Mouse (Mus musculus): ENCODE results near the gene Gm10190. TPM values are rescaled to one million over a fixed set of nuclear protein-coding genes. Genes with fewer than 3 reads are reported as not detected.
"Not testable (repeated sequence)": the region's sequence is repeated elsewhere in the genome, so short reads cannot be mapped to it uniquely, and the experiment has no call there.

Gene Gm10190
- polyA plus RNA-seq (2016; fragmentation: Nextera tagmentation; extraction: Ambion mirVana), result 0.89 TPM in 1 of 2 replicates, not detected in the other

DNA sequence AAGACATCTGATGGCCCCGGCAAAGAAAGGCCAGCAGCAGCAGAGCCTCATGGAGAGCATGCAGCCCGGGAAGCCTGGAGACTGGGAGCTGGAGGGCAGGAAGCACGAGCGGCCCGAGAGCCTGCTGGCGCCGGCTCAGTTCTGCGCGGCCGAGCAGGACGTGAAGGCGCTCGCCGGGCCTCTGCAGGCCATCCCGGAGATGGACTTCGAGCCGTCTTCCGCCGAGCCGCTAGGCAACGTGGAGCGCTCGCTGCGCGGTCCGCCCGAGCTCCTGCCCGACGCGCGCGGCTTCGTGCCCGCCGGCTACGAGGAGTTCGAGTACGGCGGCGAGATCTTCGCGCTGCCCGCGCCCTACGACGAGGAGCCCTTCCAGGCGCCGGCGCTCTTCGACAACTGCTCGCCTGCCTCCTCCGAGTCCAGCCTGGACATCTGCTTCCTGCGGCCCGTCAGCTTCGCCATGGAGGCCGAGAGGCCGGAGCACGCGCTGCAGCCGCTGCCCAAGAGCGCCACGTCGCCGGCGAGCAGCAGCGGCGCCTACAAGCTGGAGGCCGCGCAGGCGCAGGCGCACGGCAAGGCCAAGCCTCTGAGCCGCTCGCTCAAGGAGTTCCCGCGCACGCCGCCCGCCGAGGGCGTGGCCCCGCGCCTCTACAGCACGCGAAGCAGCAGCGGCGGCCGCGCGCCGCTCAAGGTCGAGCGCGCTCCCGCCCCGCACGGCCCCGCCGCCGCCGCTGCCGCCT is at the start of gene Gm10190:
Gene Gm10190 (minus strand): TSS at position 553 of the 737 bp plus-strand sequence.
- H3K4me3 ChIP-seq, result peak within 1 kb of the TSS; percentile 67
- H3K4me1 ChIP-seq, result peaks cover 13% of the 10 kb centered on the region
- no peaks in the 10 kb centered on the region for H3K9me3 ChIP-seq
- peak within 1 kb of the TSS; percentile 93 for H3K27ac ChIP-seq
- 5% methylated on average over 102 of the region's 102 CpGs for WGBS
- DNase-seq (ENCODE audit: low spot score), result peak; percentile 92
- peaks cover 32% of the 10 kb centered on the region for H3K27me3 ChIP-seq (ENCODE audit: insufficient read depth, poor library complexity, severe bottlenecking)
- H3K36me3 ChIP-seq, result no peaks in the 10 kb centered on the region

DNA sequence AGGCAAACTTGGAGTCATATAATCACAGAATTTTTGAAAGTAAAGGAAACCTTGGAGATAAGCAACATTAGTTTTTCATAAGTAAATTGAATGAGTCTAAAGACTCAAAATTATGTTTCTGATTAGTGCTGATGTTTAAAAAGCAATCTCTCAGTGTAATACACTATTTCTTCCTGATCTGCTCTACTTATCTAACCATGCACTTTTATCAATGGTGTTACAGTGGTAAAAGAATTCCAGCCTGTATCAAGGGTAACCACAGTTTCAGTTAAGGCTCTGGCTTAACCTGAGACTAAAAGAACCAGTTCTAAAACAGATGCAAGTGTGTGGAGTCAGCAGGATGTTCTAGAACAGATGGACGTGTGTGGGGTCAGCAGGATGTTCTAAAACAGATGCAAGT is 47.7 kb upstream of the Gm10190 start:
- Histone ChIP-seq H3K9me3 (no peaks in the 10 kb centered on the region), H3K36me3 (peaks cover 44% of the 10 kb centered on the region), H3K4me3 (no peak overlapping the region), H3K27me3 (ENCODE audit: insufficient read depth, poor library complexity, severe bottlenecking) (no peaks in the 10 kb centered on the region), H3K4me1 (0 out of 2 replicates have a peak, but pooled peaks cover 4% of the 10 kb centered on the region), H3K27ac (no peak overlapping the region)
- DNase-seq (ENCODE audit: low spot score), result no peak
- 98% methylated on average over 1 of the region's 1 CpGs for WGBS

GRCm38 (mm10) chr17:80418572-80419210 is 45.4 kb upstream of the Gm10190 start:
- Histone ChIP-seq H3K9me3 (no peaks in the 10 kb centered on the region), H3K4me3 (no peak overlapping the region), H3K27ac (no peak overlapping the region), H3K36me3 (peaks cover 57% of the 10 kb centered on the region), H3K27me3 (ENCODE audit: insufficient read depth, poor library complexity, severe bottlenecking) (no peaks in the 10 kb centered on the region), H3K4me1 (no peaks in the 10 kb centered on the region)
- WGBS, result 86% methylated on average over 10 of the region's 10 CpGs
- DNase-seq (ENCODE audit: low spot score), result no peak

DNA sequence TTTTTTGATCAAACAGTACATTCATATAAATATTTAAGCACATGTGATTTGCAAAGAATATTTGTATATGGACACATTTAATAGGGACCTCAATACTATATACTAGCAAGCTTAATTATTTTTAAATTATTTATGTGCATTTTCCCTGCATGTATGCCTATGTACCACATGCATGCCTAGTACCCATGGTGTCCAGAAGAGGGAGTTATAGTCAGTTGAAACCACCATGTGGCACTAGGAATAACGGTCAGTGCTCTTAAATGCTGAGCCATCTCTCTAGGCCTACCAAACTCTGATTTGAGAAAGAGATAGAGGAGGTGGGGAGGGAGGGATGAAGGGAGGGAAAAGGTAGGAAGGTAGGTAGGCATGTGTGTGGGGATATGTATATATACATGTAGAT is 37.8 kb upstream of the Gm10190 start:
- no peak overlapping the region for H3K4me3 ChIP-seq
- H3K27ac ChIP-seq, result no peak overlapping the region
- no peak for DNase-seq (ENCODE audit: low spot score)
- no peaks in the 10 kb centered on the region for H3K4me1 ChIP-seq
- no peaks in the 10 kb centered on the region for H3K9me3 ChIP-seq
- peaks cover 76% of the 10 kb centered on the region for H3K36me3 ChIP-seq
- H3K27me3 ChIP-seq (ENCODE audit: insufficient read depth, poor library complexity, severe bottlenecking), result no peaks in the 10 kb centered on the region
- 73% methylated on average over 1 of the region's 1 CpGs for WGBS

- peaks cover 31% of the 10 kb centered on the region for H3K36me3 ChIP-seq
- H3K4me1 ChIP-seq, result no peaks in the 10 kb centered on the region
- 93% methylated on average over 7 of the region's 7 CpGs for WGBS
- H3K4me3 ChIP-seq, result no peak overlapping the region
- no peaks in the 10 kb centered on the region for H3K9me3 ChIP-seq
- no peak overlapping the region for H3K27ac ChIP-seq
- no peaks in the 10 kb centered on the region for H3K27me3 ChIP-seq (ENCODE audit: insufficient read depth, poor library complexity, severe bottlenecking)
- no peak for DNase-seq (ENCODE audit: low spot score)
Measured at GRCm38 (mm10) chr17:80398243-80398642, 24.9 kb upstream of the Gm10190 start.

DNA sequence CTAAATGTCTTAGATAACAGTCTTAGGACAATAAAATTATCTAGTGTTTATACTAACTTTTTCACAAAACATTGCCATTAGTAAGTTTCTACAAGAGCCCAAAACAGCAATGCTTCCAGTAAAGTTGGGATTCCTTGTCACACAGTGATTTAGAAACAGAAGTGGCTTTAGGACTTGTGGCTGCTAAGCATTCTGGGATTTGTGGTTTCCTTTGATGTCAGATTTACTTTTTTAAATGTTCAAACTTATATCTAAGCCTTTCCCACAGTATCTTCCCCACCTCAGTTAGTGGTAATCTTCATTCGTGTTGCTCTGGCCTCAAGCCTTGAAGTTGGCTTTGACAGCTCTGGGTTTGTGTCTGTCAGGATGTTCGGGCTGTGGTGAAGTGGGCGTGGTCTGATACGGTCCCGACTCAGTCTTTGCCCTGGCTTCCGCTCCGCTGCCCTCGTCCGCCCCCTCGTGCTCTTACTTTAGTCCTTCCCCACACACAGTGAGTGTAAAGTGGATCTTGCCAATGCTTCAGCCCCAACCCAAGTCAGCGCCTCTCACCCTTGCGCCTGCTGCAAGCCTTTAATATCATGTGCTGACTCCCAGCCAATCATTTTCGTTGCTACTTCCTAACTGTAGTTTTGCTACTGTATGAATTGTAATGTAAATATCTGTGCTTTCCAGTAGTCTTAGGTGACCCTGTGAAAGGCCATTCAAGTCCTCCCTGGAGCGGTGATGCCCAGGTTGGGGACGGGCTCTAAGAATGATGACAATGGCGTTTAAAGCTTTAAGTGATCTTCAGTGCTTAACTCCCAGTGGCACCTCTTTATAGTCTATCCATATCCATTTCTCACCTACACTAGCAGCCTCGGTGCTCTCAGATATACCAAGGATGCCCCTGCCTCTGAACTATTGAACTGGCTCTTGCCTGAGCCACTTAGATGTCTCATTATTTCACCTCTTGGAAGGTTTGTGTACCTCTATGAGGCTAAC is 18.4 kb upstream of the Gm10190 start:
- Histone ChIP-seq H3K27me3 (ENCODE audit: insufficient read depth, poor library complexity, severe bottlenecking) (no peaks in the 10 kb centered on the region), H3K4me1 (0 out of 2 replicates have a peak, but pooled peaks cover 4% of the 10 kb centered on the region), H3K4me3 (peak overlapping the region; percentile 57), H3K36me3 (no peaks in the 10 kb centered on the region), H3K9me3 (no peaks in the 10 kb centered on the region), H3K27ac (0 out of 2 replicates have a peak overlapping the region, but pooled peaks have one; percentile 22)
- 12% methylated on average over 17 of the region's 17 CpGs for WGBS
- peak; percentile 89 for DNase-seq (ENCODE audit: low spot score)

- H3K36me3 ChIP-seq, result no peaks in the 10 kb centered on the region
- no peaks in the 10 kb centered on the region for H3K27me3 ChIP-seq (ENCODE audit: insufficient read depth, poor library complexity, severe bottlenecking)
- H3K4me3 ChIP-seq, result no peak overlapping the region
- 0 out of 2 replicates have a peak, but pooled peaks cover 4% of the 10 kb centered on the region for H3K4me1 ChIP-seq
- H3K27ac ChIP-seq, result no peak overlapping the region
- 54% methylated on average over 10 of the region's 10 CpGs for WGBS
- DNase-seq (ENCODE audit: low spot score), result no peak
- H3K9me3 ChIP-seq, result no peaks in the 10 kb centered on the region
Measured at GRCm38 (mm10) chr17:80390024-80390423, 16.7 kb upstream of the Gm10190 start.

DNA sequence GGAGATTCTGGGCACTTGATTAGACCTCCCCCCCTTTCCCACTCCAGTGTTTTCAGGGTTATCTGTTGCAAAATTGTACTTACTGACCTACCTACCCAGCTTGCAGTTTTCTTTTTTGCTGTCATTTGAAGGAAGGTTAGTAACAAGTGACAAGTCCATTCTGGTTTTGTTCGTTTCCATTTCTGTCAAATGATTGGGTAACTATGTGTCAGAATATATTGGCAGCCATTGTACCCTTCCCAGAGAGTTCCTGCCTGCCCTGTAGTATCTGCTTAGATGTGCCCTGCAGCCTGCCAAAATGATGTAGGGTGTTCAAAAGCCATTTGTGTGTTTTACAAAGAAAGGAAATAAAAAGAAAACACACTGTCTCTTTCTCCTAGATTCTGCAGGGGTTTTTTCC is 12.3 kb upstream of the Gm10190 start:
- Histone ChIP-seq H3K4me1 (no peaks in the 10 kb centered on the region), H3K4me3 (no peak overlapping the region), H3K36me3 (no peaks in the 10 kb centered on the region), H3K27ac (no peak overlapping the region), H3K9me3 (no peaks in the 10 kb centered on the region), H3K27me3 (ENCODE audit: insufficient read depth, poor library complexity, severe bottlenecking) (no peaks in the 10 kb centered on the region)
- DNase-seq (ENCODE audit: low spot score), result no peak
- 57% methylated on average over 1 of the region's 1 CpGs for WGBS

DNA sequence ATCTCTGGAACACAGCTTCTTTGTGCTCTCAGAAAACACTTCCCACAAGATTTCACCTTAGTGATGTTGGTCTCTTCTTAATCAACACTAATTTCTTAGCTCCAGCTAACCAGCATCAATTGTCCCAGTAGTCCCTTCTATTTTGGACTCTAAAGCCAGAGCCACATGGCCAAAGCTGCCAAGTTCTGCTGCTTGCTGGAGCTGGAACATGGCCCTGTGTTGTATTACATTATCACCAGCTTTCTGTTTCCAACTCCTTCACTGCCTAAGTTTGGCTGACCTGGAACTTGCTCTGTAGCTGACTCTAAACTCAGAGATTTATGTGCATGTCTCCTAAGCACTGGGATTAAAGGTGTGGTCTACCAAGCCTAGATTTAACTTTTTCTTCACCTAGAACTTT is 5.0 kb upstream of the Gm10190 start:
- not testable (repeated sequence) for DNase-seq (ENCODE audit: low spot score); H3K4me3 ChIP-seq; H3K36me3 ChIP-seq; H3K9me3 ChIP-seq; H3K4me1 ChIP-seq; H3K27ac ChIP-seq
- H3K27me3 ChIP-seq (ENCODE audit: insufficient read depth, poor library complexity, severe bottlenecking), result peaks cover 20% of the 10 kb centered on the region

- DNase-seq (ENCODE audit: low spot score), result no peak
- 22% methylated on average over 29 of the region's 29 CpGs for WGBS
- H3K27me3 ChIP-seq (ENCODE audit: insufficient read depth, poor library complexity, severe bottlenecking), result peaks cover 35% of the 10 kb centered on the region
- H3K36me3 ChIP-seq, result no peaks in the 10 kb centered on the region
- H3K27ac ChIP-seq, result peak overlapping the region; percentile 93
- no peaks in the 10 kb centered on the region for H3K9me3 ChIP-seq
- H3K4me1 ChIP-seq, result peaks cover 13% of the 10 kb centered on the region
- peak overlapping the region; percentile 67 for H3K4me3 ChIP-seq
Measured at GRCm38 (mm10) chr17:80373726-80374096, 370 bp upstream of the Gm10190 start.

DNA sequence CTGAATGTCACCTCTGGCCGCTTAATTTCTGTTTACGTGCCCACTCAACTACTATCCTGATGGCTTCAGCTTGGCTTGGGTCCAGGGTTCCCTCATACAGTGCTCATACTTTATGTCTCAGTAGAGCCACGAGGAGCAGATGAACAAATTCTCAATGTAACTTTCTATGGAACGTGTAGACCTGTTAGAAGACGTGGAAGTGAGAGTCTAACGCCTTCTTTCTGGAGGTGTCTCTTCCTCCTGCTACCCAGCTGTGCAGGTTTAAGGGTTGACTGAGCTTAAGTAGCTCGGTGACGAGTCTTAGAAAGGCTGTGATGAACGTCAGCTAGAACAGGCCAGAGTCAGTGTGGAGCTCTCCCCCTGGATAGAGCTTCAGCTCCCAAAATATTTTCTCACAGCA is 4.7 kb downstream of the Gm10190 start:
- H3K27me3 ChIP-seq (ENCODE audit: insufficient read depth, poor library complexity, severe bottlenecking), result peaks cover 16% of the 10 kb centered on the region
- H3K27ac ChIP-seq, result no peak overlapping the region
- 80% methylated on average over 9 of the region's 9 CpGs for WGBS
- no peaks in the 10 kb centered on the region for H3K36me3 ChIP-seq
- no peaks in the 10 kb centered on the region for H3K9me3 ChIP-seq
- no peak for DNase-seq (ENCODE audit: low spot score)
- no peak overlapping the region for H3K4me3 ChIP-seq
- peaks cover 9% of the 10 kb centered on the region for H3K4me1 ChIP-seq

DNA sequence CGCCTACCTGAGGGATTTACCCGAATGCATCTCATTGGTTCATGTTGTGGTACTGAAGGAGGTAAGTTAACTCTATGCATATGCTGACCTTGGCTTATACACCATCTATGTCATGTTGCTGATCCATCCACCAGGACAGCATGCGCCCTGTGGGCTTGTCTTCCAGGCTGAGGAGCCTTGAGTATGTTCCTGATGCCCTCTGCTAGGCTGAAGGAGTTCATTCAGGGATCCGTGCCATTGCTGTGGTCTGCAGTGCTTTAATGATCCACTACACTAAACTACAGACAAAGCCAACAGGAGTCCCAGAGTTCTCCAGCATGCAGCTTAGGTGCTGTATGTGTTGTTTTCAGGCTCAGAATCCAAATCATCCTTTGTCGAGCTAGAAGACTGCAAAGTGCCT is 6.1 kb downstream of the Gm10190 start:
- Histone ChIP-seq H3K9me3 (no peaks in the 10 kb centered on the region), H3K36me3 (no peaks in the 10 kb centered on the region), H3K27me3 (ENCODE audit: insufficient read depth, poor library complexity, severe bottlenecking) (peaks cover 10% of the 10 kb centered on the region), H3K4me1 (no peaks in the 10 kb centered on the region), H3K27ac (no peak overlapping the region), H3K4me3 (no peak overlapping the region)
- 88% methylated on average over 5 of the region's 5 CpGs for WGBS
- no peak for DNase-seq (ENCODE audit: low spot score)
